Mouse (Mus musculus) lung, postnatal 25 days (tissue): ENCODE measurements at regions not wholly inside any gene's neighbourhood (a gene's known extent, or its start where the extent isn't known, plus 50 kb on each side); places are given as distances from the start of the nearest gene placed in this dataset.

Experiments used
- DNase-seq: peaks from one replicate; pipeline ENCODE4 v3.0.0; 2022; ENCODE audit warnings: low spot score

- no peak for DNase-seq
Measured at GRCm38 (mm10) chr9:61138741-61139368, 233.3 kb upstream of the Tle3 start.

- no peak for DNase-seq
Measured at GRCm38 (mm10) chr9:61143101-61143500, 229.1 kb upstream of the Tle3 start.

GRCm38 (mm10) chr9:61144685-61145318 is 227.4 kb upstream of the Tle3 start:
- DNase-seq: no peak

DNA sequence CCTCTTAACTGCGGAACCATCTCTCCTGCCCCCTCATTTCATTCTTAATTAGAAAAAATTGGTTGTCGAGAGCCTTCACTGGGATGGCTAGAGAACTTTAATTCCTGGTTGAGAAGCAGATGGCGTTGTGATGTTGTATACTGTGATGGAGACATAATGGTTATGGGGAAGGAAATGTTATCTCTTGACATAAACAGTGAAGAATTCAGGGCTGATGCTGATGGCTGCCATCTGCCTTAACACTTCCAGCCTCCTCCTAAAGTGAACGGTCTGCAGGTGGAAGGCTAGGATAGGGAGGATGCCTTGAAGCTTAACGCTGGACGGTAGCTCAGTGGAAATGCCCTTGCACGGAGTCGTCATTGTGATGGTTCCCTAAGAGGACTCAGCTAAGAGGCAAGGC is 226.4 kb upstream of the Tle3 start:
- DNase-seq: no peak

GRCm38 (mm10) chr9:61151201-61151600 is 221.0 kb upstream of the Tle3 start:
- DNase-seq: no peak

- DNase-seq: peak; percentile 22
Measured at GRCm38 (mm10) chr9:61151901-61152337, 220.2 kb upstream of the Tle3 start.

- DNase-seq: no peak
Measured at GRCm38 (mm10) chr9:61154721-61155120, 217.4 kb upstream of the Tle3 start.

DNA sequence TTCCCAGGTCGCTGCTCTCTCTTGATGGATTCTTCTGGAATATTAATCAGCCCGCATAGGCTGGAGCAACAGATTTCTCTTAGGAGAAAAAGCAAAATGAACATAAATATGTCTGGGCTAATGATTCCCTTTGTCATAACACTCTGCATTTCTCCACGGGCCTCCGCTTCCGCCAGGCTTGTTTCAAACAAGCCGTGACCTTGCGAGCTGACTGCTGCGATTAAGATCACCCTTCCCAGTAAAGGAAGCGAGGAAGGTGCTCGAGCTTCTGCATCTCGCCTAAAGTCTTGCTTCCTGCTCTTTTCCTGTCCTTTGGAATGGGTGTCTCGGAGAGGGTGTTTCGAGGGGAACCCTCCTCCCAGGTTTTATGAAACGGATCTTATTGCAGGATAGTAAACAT is 216.3 kb upstream of the Tle3 start:
- no peak for DNase-seq

GRCm38 (mm10) chr9:61158192-61158770 is 213.9 kb upstream of the Tle3 start:
- DNase-seq: peak; percentile 13

DNA sequence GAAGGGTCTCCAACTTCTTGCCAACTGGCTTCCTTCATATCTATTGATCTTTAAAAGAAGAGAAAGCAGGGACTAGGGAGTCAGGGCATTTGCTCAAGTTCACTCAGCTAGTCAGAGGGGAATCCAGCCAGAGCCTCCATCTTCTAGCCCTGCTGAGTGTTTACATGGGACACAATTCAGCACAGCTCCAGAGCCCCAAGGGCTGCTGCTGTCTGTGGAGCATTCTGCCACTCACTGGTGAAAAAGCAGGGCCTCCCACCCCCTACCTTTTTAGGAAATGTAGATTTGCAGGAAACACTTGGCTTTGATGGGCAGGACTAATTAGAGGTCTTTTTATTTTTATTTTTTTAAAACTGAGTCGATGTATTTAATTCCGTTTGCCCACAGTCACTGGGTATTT is 213.0 kb upstream of the Tle3 start:
- DNase-seq: no peak

GRCm38 (mm10) chr9:61159616-61160015 is 212.6 kb upstream of the Tle3 start:
- peak; percentile 36 for DNase-seq

DNA sequence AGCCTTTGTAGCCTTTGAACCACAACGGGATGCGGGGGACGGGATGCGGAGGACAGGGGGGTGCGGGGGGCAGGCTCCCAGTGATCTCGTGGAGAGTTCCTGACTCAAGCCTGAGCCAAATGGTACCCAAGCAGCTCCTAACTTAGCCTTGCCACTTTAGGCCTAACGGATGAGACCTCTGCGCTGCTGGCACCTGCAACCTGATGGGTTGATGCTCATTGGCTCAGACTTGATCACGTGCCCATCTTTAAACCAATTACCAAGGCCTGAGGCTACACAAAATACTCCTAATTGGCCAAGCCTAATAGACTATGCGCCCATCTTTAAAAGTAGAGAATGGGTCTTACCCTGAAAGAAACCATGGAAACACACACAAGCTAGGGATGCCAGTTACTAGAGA is 209.3 kb upstream of the Tle3 start:
- no peak for DNase-seq

DNA sequence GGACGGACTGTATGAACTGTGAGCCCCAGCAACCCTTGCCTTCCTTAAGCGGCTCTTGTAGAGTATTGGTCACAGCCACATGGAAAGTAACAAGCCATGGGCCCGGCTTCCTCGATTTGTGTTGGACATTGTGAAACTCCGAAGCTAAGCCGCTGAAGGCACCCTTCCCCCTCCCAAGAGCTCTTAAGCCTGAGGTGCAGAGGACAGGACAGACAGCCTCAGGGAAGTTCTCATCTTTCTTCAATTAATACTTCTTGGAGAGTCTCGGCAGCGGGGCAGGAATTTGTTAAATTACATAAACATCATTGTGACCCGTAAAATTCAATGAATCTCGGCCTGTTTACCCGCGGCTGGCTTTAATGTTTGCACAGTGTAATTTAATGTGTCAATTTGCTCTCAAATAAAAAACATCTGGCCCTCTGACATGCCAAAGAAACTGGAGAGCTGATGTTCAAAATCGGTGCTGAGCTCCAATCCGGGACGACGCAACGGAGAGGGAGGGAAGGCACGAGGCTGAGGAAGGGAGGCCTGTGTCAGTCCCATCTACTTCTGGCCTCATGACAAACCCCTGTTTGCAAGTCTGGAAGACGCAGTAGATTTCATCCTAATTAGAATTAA is 208.4 kb upstream of the Tle3 start:
- DNase-seq: peak; percentile 56

DNA sequence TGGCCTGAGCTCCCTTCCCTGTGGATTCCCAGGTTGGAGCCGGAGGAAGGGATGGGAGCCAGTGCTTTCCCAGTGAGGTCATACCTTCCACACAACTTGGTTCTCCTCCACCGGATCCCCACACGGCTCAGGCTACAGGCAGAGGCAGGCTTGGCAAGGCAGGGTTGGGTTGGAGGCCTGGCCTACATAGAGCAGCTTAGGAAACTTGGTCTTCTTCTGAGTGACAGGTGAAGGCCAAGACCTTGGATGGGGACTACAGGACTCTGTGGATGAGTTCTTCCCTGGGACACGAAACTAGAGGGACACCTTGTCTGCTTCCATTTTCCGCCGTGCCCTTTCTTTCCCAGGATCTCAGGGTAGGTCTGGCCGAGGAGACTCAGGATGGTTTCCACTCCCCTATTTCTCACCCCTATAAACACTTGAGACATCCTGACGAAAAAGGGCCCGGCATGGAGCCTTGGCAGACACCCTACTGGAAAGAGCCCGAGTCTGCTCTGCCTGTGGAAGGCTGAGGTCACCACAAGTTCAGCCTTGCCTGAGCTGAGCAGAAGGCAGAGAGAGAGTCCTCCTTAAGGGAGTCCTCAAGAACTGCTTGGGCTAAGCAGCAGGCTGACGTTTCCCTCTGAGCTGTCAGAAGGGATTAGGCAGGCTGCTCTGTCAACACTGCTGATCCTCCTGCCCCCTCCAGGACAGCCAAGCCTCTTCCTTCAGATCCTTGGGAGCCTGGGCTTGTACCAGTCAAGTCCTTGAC is 207.5 kb upstream of the Tle3 start:
- peak; percentile 55 for DNase-seq

- DNase-seq: no peak
Measured at GRCm38 (mm10) chr9:61166115-61166514, 206.1 kb upstream of the Tle3 start.

- peak; percentile 57 for DNase-seq
Measured at GRCm38 (mm10) chr9:61167097-61167842, 204.9 kb upstream of the Tle3 start.

DNA sequence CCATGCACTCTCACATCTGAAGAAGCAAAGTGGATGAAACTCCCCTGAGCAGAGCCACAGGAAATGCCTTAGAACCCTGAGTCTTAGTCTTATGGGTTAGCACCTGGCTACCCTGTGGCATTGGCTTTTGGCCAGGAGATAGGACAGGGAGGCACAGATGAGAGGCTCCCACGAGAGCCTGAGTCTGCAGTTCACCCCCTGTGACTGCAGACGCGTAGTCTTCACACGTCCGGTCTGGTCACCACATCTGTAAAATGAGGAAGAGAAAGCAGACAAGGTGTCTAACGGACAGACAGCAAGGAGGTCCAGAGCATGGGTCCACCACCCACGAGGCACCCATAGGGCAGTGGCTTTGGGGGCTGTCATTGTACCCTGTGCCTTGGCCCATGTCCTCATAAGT is 203.2 kb upstream of the Tle3 start:
- DNase-seq: no peak

DNA sequence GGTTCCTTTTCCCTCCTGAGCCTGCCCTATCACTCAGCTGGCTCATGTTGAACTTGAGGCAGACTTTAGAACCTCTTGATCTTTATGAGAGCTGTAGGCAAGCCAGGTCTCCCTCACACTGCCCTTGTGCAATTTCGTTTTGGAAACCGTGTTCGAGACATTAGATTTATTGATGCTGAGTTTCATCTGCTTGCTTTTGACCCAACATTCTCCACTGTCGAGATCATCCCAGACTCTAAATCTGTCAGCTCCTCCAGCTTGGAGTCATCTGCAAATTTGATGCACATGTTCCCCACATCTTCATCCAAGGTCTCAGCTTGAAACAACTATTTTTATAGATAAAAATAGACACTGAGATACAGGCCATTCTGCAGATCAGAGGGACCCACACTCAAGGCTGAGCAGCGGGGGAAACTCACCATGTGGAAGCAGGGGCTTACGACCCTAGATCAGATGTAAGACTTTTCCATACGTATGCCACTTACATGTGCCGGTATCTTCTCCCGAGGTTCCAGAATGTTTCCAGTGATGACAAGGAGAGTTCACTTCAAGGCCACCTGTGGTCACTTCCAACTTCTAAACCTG is 202.6 kb upstream of the Tle3 start:
- DNase-seq: peak; percentile 20

DNA sequence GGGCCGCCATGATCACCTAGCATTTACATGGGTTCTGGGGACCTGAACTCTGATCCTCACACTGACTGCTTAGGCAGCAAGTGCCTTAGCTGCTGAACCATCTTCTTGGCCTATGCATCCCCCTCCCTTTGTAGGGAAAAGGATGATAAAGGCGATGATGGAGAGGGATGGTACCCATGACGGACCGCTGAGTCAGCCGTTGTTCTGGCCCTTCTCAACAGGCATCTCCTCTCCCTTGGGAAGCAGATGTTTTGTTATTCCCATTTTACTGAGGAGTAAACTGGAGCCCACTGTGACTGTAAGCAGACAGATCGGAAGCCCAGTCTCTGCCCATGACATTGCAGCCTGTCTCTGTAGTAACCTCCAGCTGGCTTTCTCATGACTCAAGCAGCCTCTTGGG is 201.2 kb upstream of the Tle3 start:
- no peak for DNase-seq

GRCm38 (mm10) chr9:61172421-61172820 is 199.7 kb upstream of the Tle3 start:
- no peak for DNase-seq

GRCm38 (mm10) chr9:61173548-61173947 is 198.6 kb upstream of the Tle3 start:
- DNase-seq: no peak
